Mouse (Mus musculus) midbrain, embryonic 11.5 days (tissue): ENCODE data around the gene Ntan1. TPM values are rescaled to one million over a fixed set of nuclear protein-coding genes. Genes with fewer than 3 reads are reported as not detected.

Source experiments
- ATAC-seq: fragments of 200-750 bp; cut with Nextera tagmentation; 2 replicates; pipeline ENCODE4 v1.8.0; 2017; ENCODE audit warnings: moderate TSS enrichment, moderate library complexity; ENCODE audit not compliant: low FRiP score
- DNase-seq: peaks from one replicate; pipeline ENCODE4 v3.0.0; 2015; ENCODE audit warnings: low spot score; ENCODE audit errors: missing footprints
- H3K27ac ChIP-seq: fragments of 300-500 bp; sonication (generic); 2 replicates; pipeline ENCODE4 v1.5.1; 2014; ENCODE audit warnings: low read depth, low read length
- H3K27me3 ChIP-seq: fragments of 300-500 bp; sonication (generic); 2 replicates; pipeline ENCODE4 v1.6.1; 2014; ENCODE audit warnings: mild to moderate bottlenecking, low read length, moderate library complexity, mixed read lengths; ENCODE audit not compliant: control insufficient read depth, insufficient read depth
- H3K36me3 ChIP-seq: fragments of 300-500 bp; sonication (generic); 2 replicates; pipeline ENCODE4 v1.6.1; 2014; ENCODE audit warnings: mild to moderate bottlenecking, low read length, moderate library complexity, mixed read lengths; ENCODE audit not compliant: control insufficient read depth, insufficient read depth
- H3K4me1 ChIP-seq: fragments of 300-500 bp; sonication (generic); 2 replicates; pipeline ENCODE4 v1.6.1; 2014; ENCODE audit warnings: low read length; ENCODE audit not compliant: control insufficient read depth, insufficient read depth
- H3K4me2 ChIP-seq: fragments of 300-500 bp; sonication (generic); 2 replicates; pipeline ENCODE4 v1.6.1; 2014; ENCODE audit warnings: mild to moderate bottlenecking, moderate library complexity
- H3K4me3 ChIP-seq: fragments of 300-500 bp; sonication (generic); 2 replicates; pipeline ENCODE4 v1.5.1; 2014; ENCODE audit warnings: low read depth, low read length
- H3K9ac ChIP-seq: fragments of 300-500 bp; sonication (generic); 2 replicates; pipeline ENCODE4 v1.6.1; 2014; ENCODE audit warnings: low read length
- H3K9me3 ChIP-seq: fragments of 300-500 bp; sonication (generic); 2 replicates; pipeline ENCODE4 v1.6.1; 2016; ENCODE audit warnings: low read length; ENCODE audit not compliant: control insufficient read depth
- WGBS: fragments of 180-500 bp; shearing (Covaris S2); extraction: QIAGEN DNeasy Blood & Tissue Kit; methylation state at CpG from one replicate; pipeline ENCODE4 v1.1.7; 2014; 5-methylcytosine and 5-hydroxymethylcytosine counted together
- polyA plus RNA-seq: library from polyadenylated mRNA; unstranded; fragments of >200 nt; fragmentation: Nextera tagmentation; extraction: Ambion mirVana; gene quantifications from 2 replicates; pipeline ENCODE4 v1.2.1, GENCODE M21; 2014

The Ntan1 gene
- polyA plus RNA-seq, 1 experiment from 2014 or later = 167 TPM

- no peak overlapping the region for H3K4me3 ChIP-seq
- H3K4me1 ChIP-seq = peaks cover 9% of the 10 kb centered on the region
- ATAC-seq = no peak
- 98% methylated on average over 5 of the region's 5 CpGs for WGBS
- H3K9me3 ChIP-seq = no peaks in the 10 kb centered on the region
- no peak for DNase-seq
- H3K36me3 ChIP-seq = no peaks in the 10 kb centered on the region
- H3K27me3 ChIP-seq = no peaks in the 10 kb centered on the region
- H3K27ac ChIP-seq = no peak overlapping the region
- no peak overlapping the region for H3K4me2 ChIP-seq
- H3K9ac ChIP-seq = no peak overlapping the region
Measured at GRCm38 (mm10) chr16:13820771-13821170, 2.1 kb downstream of the Ntan1 start.

GRCm38 (mm10) chr16:13825781-13826490 is 7.3 kb downstream of the Ntan1 start:
- no peaks in the 10 kb centered on the region for H3K27me3 ChIP-seq
- no peaks in the 10 kb centered on the region for H3K4me1 ChIP-seq
- no peak overlapping the region for H3K4me3 ChIP-seq
- DNase-seq (peak; percentile 51), ATAC-seq (no peak)
- no peak overlapping the region for H3K9ac ChIP-seq
- no peak overlapping the region for H3K27ac ChIP-seq
- H3K9me3 ChIP-seq = no peaks in the 10 kb centered on the region
- H3K36me3 ChIP-seq = peaks cover 9% of the 10 kb centered on the region; the same call in 1 of the 2 replicates
- no peak overlapping the region for H3K4me2 ChIP-seq
- 83% methylated on average over 7 of the region's 7 CpGs for WGBS

GRCm38 (mm10) chr16:13826511-13826910 is 7.9 kb downstream of the Ntan1 start:
- DNase-seq (peak; percentile 33), ATAC-seq (no peak)
- no peaks in the 10 kb centered on the region for H3K4me1 ChIP-seq
- no peak overlapping the region for H3K4me2 ChIP-seq
- no peak overlapping the region for H3K9ac ChIP-seq
- H3K27me3 ChIP-seq = no peaks in the 10 kb centered on the region
- 84% methylated on average over 4 of the region's 4 CpGs for WGBS
- no peaks in the 10 kb centered on the region for H3K9me3 ChIP-seq
- no peak overlapping the region for H3K27ac ChIP-seq
- no peak overlapping the region for H3K4me3 ChIP-seq
- H3K36me3 ChIP-seq = peaks cover 13% of the 10 kb centered on the region; the same call in 1 of the 2 replicates

GRCm38 (mm10) chr16:13830444-13830843 is 11.8 kb downstream of the Ntan1 start:
- Histone ChIP-seq H3K9ac (no peak overlapping the region), H3K36me3 (peaks cover 27% of the 10 kb centered on the region; the same call in 1 of the 2 replicates), H3K4me2 (no peak overlapping the region), H3K4me1 (no peaks in the 10 kb centered on the region), H3K27ac (no peak overlapping the region), H3K27me3 (no peaks in the 10 kb centered on the region), H3K9me3 (no peaks in the 10 kb centered on the region), H3K4me3 (no peak overlapping the region)
- WGBS = 88% methylated on average over 10 of the region's 10 CpGs
- DNase-seq (peak; percentile 49), ATAC-seq (no peak)

- H3K27ac ChIP-seq = no peak overlapping the region
- ATAC-seq = no peak
- H3K4me2 ChIP-seq = no peak overlapping the region
- H3K36me3 ChIP-seq = peaks cover 34% of the 10 kb centered on the region; the same call in 1 of the 2 replicates
- H3K4me3 ChIP-seq = no peak overlapping the region
- DNase-seq = no peak
- no peak overlapping the region for H3K9ac ChIP-seq
- 94% methylated on average over 5 of the region's 5 CpGs for WGBS
- H3K9me3 ChIP-seq = no peaks in the 10 kb centered on the region
- no peaks in the 10 kb centered on the region for H3K4me1 ChIP-seq
- no peaks in the 10 kb centered on the region for H3K27me3 ChIP-seq
Measured at GRCm38 (mm10) chr16:13831606-13832005, 13.0 kb downstream of the Ntan1 start.

GRCm38 (mm10) chr16:13834382-13834781 is 15.7 kb downstream of the Ntan1 start:
- no peak for ATAC-seq
- WGBS = 96% methylated on average over 5 of the region's 5 CpGs
- Histone ChIP-seq H3K4me1 (no peaks in the 10 kb centered on the region), H3K36me3 (peaks cover 46% of the 10 kb centered on the region), H3K9ac (no peak overlapping the region), H3K27ac (no peak overlapping the region), H3K9me3 (no peaks in the 10 kb centered on the region), H3K4me2 (no peak overlapping the region), H3K27me3 (no peaks in the 10 kb centered on the region), H3K4me3 (no peak overlapping the region)
- DNase-seq = no peak

- H3K4me1 ChIP-seq = no peaks in the 10 kb centered on the region
- DNase-seq (no peak), ATAC-seq (no peak)
- H3K27me3 ChIP-seq = no peaks in the 10 kb centered on the region
- H3K36me3 ChIP-seq = peaks cover 27% of the 10 kb centered on the region
- no peak overlapping the region for H3K27ac ChIP-seq
- H3K9me3 ChIP-seq = no peaks in the 10 kb centered on the region
- no peak overlapping the region for H3K4me3 ChIP-seq
- no peak overlapping the region for H3K4me2 ChIP-seq
- no peak overlapping the region for H3K9ac ChIP-seq
- 93% methylated on average over 7 of the region's 7 CpGs for WGBS
Measured at GRCm38 (mm10) chr16:13840056-13840455, 21.4 kb downstream of the Ntan1 start.

GRCm38 (mm10) chr16:13840956-13841355 is 22.3 kb downstream of the Ntan1 start:
- no peak overlapping the region for H3K4me2 ChIP-seq
- no peak for DNase-seq
- no peak overlapping the region for H3K4me3 ChIP-seq
- peaks cover 23% of the 10 kb centered on the region for H3K36me3 ChIP-seq
- ATAC-seq = no peak
- 91% methylated on average over 3 of the region's 3 CpGs for WGBS
- no peak overlapping the region for H3K9ac ChIP-seq
- H3K9me3 ChIP-seq = no peaks in the 10 kb centered on the region
- no peaks in the 10 kb centered on the region for H3K27me3 ChIP-seq
- H3K4me1 ChIP-seq = no peaks in the 10 kb centered on the region
- no peak overlapping the region for H3K27ac ChIP-seq

- no peak overlapping the region for H3K27ac ChIP-seq
- 95% methylated on average over 5 of the region's 5 CpGs for WGBS
- DNase-seq (no peak), ATAC-seq (no peak)
- no peaks in the 10 kb centered on the region for H3K4me1 ChIP-seq
- H3K9ac ChIP-seq = no peak overlapping the region
- no peaks in the 10 kb centered on the region for H3K36me3 ChIP-seq
- H3K4me3 ChIP-seq = no peak overlapping the region
- H3K9me3 ChIP-seq = no peaks in the 10 kb centered on the region
- no peaks in the 10 kb centered on the region for H3K27me3 ChIP-seq
- no peak overlapping the region for H3K4me2 ChIP-seq
Measured at GRCm38 (mm10) chr16:13845031-13845430, 26.4 kb downstream of the Ntan1 start.
